Mouse (Mus musculus) midbrain, embryonic 15.5 days (tissue): ENCODE results near the gene Mprip. TPM values are rescaled to one million over a fixed set of nuclear protein-coding genes. Genes with fewer than 3 reads are reported as not detected.

Experiments
- ATAC-seq: fragments of 200-750 bp; cut with Nextera tagmentation; replicated peaks from 2 replicates; pipeline ENCODE4 v1.8.0; 2017; ENCODE audit warnings: moderate TSS enrichment
- H3K27ac ChIP-seq: fragments of 300-500 bp; sonication (generic); 2 replicates; pipeline ENCODE4 v1.5.1; 2015; ENCODE audit warnings: mild to moderate bottlenecking, inconsistent platforms
- H3K27me3 ChIP-seq: fragments of 300-500 bp; sonication (generic); replicated peaks from 2 replicates; pipeline ENCODE4 v1.6.1; 2015; ENCODE audit warnings: inconsistent platforms
- H3K36me3 ChIP-seq: fragments of 300-500 bp; sonication (generic); replicated peaks from 2 replicates; pipeline ENCODE4 v1.6.1; 2015; ENCODE audit warnings: inconsistent platforms
- H3K4me1 ChIP-seq: fragments of 300-500 bp; sonication (generic); 2 replicates; pipeline ENCODE4 v1.6.1; 2015; ENCODE audit warnings: inconsistent platforms
- H3K4me2 ChIP-seq: fragments of 300-500 bp; sonication (generic); 2 replicates; pipeline ENCODE4 v1.6.1; 2015; ENCODE audit warnings: inconsistent platforms, mild to moderate bottlenecking, moderate library complexity
- H3K4me3 ChIP-seq: fragments of 300-500 bp; sonication (generic); 2 replicates; pipeline ENCODE4 v1.5.1; 2015; ENCODE audit warnings: mild to moderate bottlenecking, inconsistent platforms
- H3K9ac ChIP-seq: fragments of 300-500 bp; sonication (generic); 2 replicates; pipeline ENCODE4 v1.6.1; 2015; ENCODE audit warnings: mild to moderate bottlenecking, inconsistent platforms
- H3K9me3 ChIP-seq: fragments of 300-500 bp; sonication (generic); 2 replicates; pipeline ENCODE4 v1.6.1; 2016; ENCODE audit warnings: inconsistent platforms
- WGBS: fragments of 180-500 bp; shearing (Covaris S2); methylation state at CpG from one replicate; pipeline ENCODE4 v1.1.7; 2015; ENCODE audit warnings: mixed read lengths; 5-methylcytosine and 5-hydroxymethylcytosine counted together
- polyA plus RNA-seq: library from polyadenylated mRNA; unstranded; fragments of >200 nt; fragmentation: Nextera tagmentation; extraction: Ambion mirVana; gene quantifications from 2 replicates; pipeline ENCODE4 v1.2.1, GENCODE M21; 2015

The Mprip gene
- polyA plus RNA-seq, 1 experiment from 2014 or later, result 77.5 TPM

- Histone ChIP-seq H3K4me3 (no peak overlapping the region), H3K9ac (no peak overlapping the region), H3K9me3 (no peaks in the 10 kb centered on the region), H3K27me3 (no peaks in the 10 kb centered on the region), H3K4me1 (no peaks in the 10 kb centered on the region), H3K4me2 (no peak overlapping the region), H3K36me3 (peaks cover 38% of the 10 kb centered on the region), H3K27ac (no peak overlapping the region)
- 0 out of 2 replicates have a peak, but pooled peaks have one; percentile 17 for ATAC-seq
- 54% methylated on average over 9 of the region's 9 CpGs for WGBS
Measured at GRCm38 (mm10) chr11:59778181-59778873, 117.2 kb downstream of the Mprip start.

DNA sequence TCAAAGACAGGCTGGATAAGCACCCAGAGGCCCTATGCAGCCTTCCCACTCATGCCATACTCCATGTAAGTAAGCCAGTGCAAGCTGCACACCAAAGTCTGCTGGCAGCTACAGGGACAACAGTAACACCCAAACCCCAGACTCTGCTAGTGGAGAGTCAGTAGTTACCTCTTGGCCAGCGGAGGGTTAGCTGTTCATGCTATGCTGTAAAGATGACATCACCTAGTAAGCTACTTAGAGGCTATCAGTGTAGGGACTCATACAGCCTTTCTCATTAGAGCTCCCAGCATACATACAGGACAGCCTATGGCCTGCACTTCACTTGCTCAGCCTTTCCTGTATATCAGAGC, 117.7 kb downstream of the Mprip start:
- Histone ChIP-seq H3K36me3 (peaks cover 33% of the 10 kb centered on the region), H3K27ac (no peak overlapping the region), H3K27me3 (no peaks in the 10 kb centered on the region), H3K9me3 (no peaks in the 10 kb centered on the region), H3K4me3 (no peak overlapping the region), H3K4me2 (no peak overlapping the region), H3K9ac (no peak overlapping the region), H3K4me1 (no peaks in the 10 kb centered on the region)
- 83% methylated on average over 1 of the region's 1 CpGs for WGBS
- 0 out of 2 replicates have a peak, but pooled peaks have one; percentile 14 for ATAC-seq

DNA sequence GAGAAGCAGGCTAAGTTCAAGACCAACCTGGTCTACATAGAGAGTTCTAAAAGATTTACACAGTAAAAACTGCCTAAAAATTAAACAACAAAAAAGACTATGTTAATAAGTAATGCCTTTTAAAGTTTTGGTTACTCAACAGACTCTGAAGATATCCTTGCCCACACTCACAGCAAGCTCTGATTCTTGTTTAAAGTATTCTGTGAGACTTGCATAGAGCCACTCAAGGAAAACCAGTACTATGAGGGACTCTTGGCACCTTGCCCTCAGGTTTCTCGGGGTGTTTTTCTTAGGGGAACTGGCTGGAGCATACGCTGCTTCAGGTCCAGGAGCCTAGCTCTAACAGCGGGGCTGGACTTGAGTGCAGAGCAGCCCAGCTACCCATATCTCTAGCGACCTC, 118.3 kb downstream of the Mprip start:
- H3K9ac ChIP-seq, result no peak overlapping the region
- no peak overlapping the region for H3K27ac ChIP-seq
- no peaks in the 10 kb centered on the region for H3K9me3 ChIP-seq
- no peak for ATAC-seq
- H3K27me3 ChIP-seq, result no peaks in the 10 kb centered on the region
- 91% methylated on average over 4 of the region's 4 CpGs for WGBS
- H3K36me3 ChIP-seq, result peaks cover 29% of the 10 kb centered on the region
- no peak overlapping the region for H3K4me3 ChIP-seq
- no peaks in the 10 kb centered on the region for H3K4me1 ChIP-seq
- no peak overlapping the region for H3K4me2 ChIP-seq

- H3K4me1 ChIP-seq, result no peaks in the 10 kb centered on the region
- H3K9me3 ChIP-seq, result no peaks in the 10 kb centered on the region
- H3K9ac ChIP-seq, result no peak overlapping the region
- ATAC-seq, result no peak
- no peak overlapping the region for H3K27ac ChIP-seq
- 94% methylated on average over 4 of the region's 4 CpGs for WGBS
- H3K4me3 ChIP-seq, result no peak overlapping the region
- no peaks in the 10 kb centered on the region for H3K27me3 ChIP-seq
- peaks cover 25% of the 10 kb centered on the region for H3K36me3 ChIP-seq
- no peak overlapping the region for H3K4me2 ChIP-seq
Measured at GRCm38 (mm10) chr11:59780241-59780640, 119.1 kb downstream of the Mprip start.

- H3K27ac ChIP-seq, result no peak overlapping the region
- no peaks in the 10 kb centered on the region for H3K27me3 ChIP-seq
- H3K9ac ChIP-seq, result no peak overlapping the region
- peaks cover 7% of the 10 kb centered on the region for H3K4me1 ChIP-seq
- peaks cover 13% of the 10 kb centered on the region; the same call in 1 of the 2 replicates for H3K36me3 ChIP-seq
- H3K4me2 ChIP-seq, result no peak overlapping the region
- no peak for ATAC-seq
- H3K9me3 ChIP-seq, result no peaks in the 10 kb centered on the region
- 58% methylated on average over 7 of the region's 7 CpGs for WGBS
- no peak overlapping the region for H3K4me3 ChIP-seq
Measured at GRCm38 (mm10) chr11:59782091-59782590, 121.0 kb downstream of the Mprip start.

- Histone ChIP-seq H3K4me1 (peaks cover 12% of the 10 kb centered on the region), H3K27ac (no peak overlapping the region), H3K36me3 (0 out of 2 replicates have a peak, but pooled peaks cover 1% of the 10 kb centered on the region), H3K9ac (no peak overlapping the region), H3K4me2 (no peak overlapping the region), H3K27me3 (no peaks in the 10 kb centered on the region), H3K4me3 (no peak overlapping the region), H3K9me3 (no peaks in the 10 kb centered on the region)
- ATAC-seq, result no peak
- WGBS, result 89% methylated on average over 6 of the region's 6 CpGs
Measured at GRCm38 (mm10) chr11:59783591-59783990, 122.5 kb downstream of the Mprip start.

GRCm38 (mm10) chr11:59786444-59787198, 125.5 kb downstream of the Mprip start:
- Histone ChIP-seq H3K4me1 (peaks cover 12% of the 10 kb centered on the region), H3K27ac (peak overlapping the region; percentile 32; the same call in 1 of the 2 replicates), H3K9me3 (no peaks in the 10 kb centered on the region), H3K4me3 (peak overlapping the region; percentile 44), H3K4me2 (peak overlapping the region; percentile 95), H3K27me3 (no peaks in the 10 kb centered on the region), H3K9ac (peak overlapping the region; percentile 40), H3K36me3 (peaks cover 7% of the 10 kb centered on the region; the same call in 1 of the 2 replicates)
- peak; percentile 34; the same call in 1 of the 2 replicates for ATAC-seq
- WGBS, result 56% methylated on average over 15 of the region's 15 CpGs

DNA sequence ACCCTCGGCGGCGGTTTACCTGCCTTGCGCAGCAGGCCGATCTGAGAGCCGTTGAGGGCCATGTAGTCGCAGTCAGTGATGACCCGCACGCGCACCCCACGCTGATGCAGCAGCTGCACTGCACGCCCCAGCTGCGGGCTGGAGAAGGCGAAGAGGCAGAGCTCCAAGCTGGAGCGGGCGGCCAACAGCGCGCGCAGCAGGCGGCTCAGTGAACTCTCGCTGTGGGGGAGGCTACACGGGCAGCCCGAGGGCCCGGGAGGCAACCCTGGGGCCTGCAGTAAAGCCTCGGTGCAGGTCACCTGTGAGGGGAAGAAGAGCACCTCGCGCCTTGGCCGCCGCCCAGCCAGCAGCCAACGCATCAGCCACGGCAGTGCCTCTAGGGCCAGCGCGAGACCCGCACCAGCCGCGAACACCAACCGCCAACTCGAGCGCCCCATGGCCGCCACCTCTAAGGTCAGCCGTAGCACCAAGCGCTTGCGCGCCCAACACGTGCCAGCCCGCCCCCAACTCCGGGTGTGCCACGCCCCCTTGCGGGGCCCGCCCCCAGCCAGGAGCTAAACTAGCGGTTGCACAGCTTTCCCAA, 126.2 kb downstream of the Mprip start, which contains the start of gene Pld6:
Gene Pld6 (minus strand): TSS at position 447 of the 583 bp plus-strand sequence.
- Histone ChIP-seq H3K4me3 (peak within 1 kb of the TSS; percentile 44), H3K9ac (peak within 1 kb of the TSS; percentile 40), H3K4me1 (peaks cover 12% of the 10 kb centered on the region), H3K36me3 (peaks cover 13% of the 10 kb centered on the region), H3K27ac (peak within 1 kb of the TSS; percentile 32; the same call in 1 of the 2 replicates), H3K9me3 (no peaks in the 10 kb centered on the region), H3K27me3 (no peaks in the 10 kb centered on the region), H3K4me2 (peak within 1 kb of the TSS; percentile 95)
- WGBS, result under 1% methylated on average over 50 of the region's 51 CpGs
- peak; percentile 84 for ATAC-seq

DNA sequence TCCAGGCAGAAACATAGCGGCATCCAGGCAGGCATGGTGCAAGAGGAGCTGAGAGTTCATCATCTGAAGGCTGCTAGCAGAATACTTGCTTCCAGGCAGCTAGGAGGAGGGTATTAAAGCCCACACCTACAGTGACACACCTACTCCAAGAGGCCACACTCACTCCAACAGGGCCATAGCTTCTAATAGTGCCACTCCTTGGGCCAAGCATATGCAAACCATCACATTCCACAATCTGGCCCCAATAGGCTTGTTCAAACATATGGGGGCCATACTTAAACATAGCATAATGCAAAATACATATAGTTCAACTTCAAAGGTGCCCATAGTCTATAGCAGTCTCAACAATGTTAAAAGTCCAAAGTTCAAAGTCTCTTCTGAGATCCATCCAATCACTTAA, 128.2 kb downstream of the Mprip start:
- peaks cover 22% of the 10 kb centered on the region for H3K36me3 ChIP-seq
- peaks cover 12% of the 10 kb centered on the region for H3K4me1 ChIP-seq
- H3K27me3 ChIP-seq, result no peaks in the 10 kb centered on the region
- H3K9me3 ChIP-seq, result no peaks in the 10 kb centered on the region
- no peak overlapping the region for H3K9ac ChIP-seq
- H3K4me3 ChIP-seq, result no peak overlapping the region
- ATAC-seq, result no peak
- 95% methylated on average over 1 of the region's 1 CpGs for WGBS
- H3K4me2 ChIP-seq, result no peak overlapping the region
- H3K27ac ChIP-seq, result no peak overlapping the region

GRCm38 (mm10) chr11:59793390-59793789, 132.3 kb downstream of the Mprip start:
- Histone ChIP-seq H3K4me3 (no peak overlapping the region), H3K27me3 (no peaks in the 10 kb centered on the region), H3K9ac (no peak overlapping the region), H3K27ac (no peak overlapping the region), H3K4me1 (no peaks in the 10 kb centered on the region), H3K9me3 (no peaks in the 10 kb centered on the region), H3K4me2 (no peak overlapping the region), H3K36me3 (peaks cover 56% of the 10 kb centered on the region)
- 94% methylated on average over 6 of the region's 6 CpGs for WGBS
- ATAC-seq, result no peak

DNA sequence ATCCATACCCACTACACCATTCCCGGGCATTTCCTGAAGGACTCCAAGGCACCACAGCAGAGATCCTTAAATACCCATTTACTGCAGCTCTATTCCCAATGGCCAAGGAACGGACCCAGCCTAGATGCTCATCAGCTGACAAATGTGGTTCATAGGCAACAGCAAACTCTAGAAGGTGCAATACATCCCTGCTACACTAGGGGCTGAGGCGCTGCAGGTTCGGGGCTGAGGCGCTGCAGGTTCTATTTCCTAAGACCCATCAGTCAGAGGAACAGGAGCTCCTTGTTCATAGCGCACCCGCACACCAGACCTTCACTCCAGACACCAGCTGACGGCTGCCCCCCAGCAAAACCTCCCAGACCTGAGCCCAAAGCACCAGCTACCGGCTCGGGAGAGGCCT, 139.3 kb downstream of the Mprip start:
- H3K4me3 ChIP-seq, result no peak overlapping the region
- no peaks in the 10 kb centered on the region for H3K4me1 ChIP-seq
- no peak for ATAC-seq
- 94% methylated on average over 10 of the region's 10 CpGs for WGBS
- H3K4me2 ChIP-seq, result no peak overlapping the region
- no peaks in the 10 kb centered on the region for H3K9me3 ChIP-seq
- peaks cover 83% of the 10 kb centered on the region for H3K36me3 ChIP-seq
- H3K27ac ChIP-seq, result no peak overlapping the region
- H3K9ac ChIP-seq, result no peak overlapping the region
- H3K27me3 ChIP-seq, result no peaks in the 10 kb centered on the region

GRCm38 (mm10) chr11:59801881-59802280, 140.8 kb downstream of the Mprip start:
- H3K27me3 ChIP-seq, result no peaks in the 10 kb centered on the region
- WGBS, result 97% methylated on average over 8 of the region's 8 CpGs
- no peaks in the 10 kb centered on the region for H3K9me3 ChIP-seq
- no peak for ATAC-seq
- no peaks in the 10 kb centered on the region for H3K4me1 ChIP-seq
- H3K27ac ChIP-seq, result no peak overlapping the region
- H3K9ac ChIP-seq, result no peak overlapping the region
- peaks cover 76% of the 10 kb centered on the region for H3K36me3 ChIP-seq
- H3K4me2 ChIP-seq, result no peak overlapping the region
- H3K4me3 ChIP-seq, result no peak overlapping the region
